Mouse (Mus musculus): ENCODE data around the gene Olfr1082. TPM values are rescaled to one million over a fixed set of nuclear protein-coding genes. Genes with fewer than 3 reads are reported as not detected.
"Not testable (repeated sequence)": the region's sequence is repeated elsewhere in the genome, so short reads cannot be mapped to it uniquely, and the experiment has no call there.

Olfr1082 gene
- polyA plus RNA-seq (2012; rRNA removed): not detected in 2 replicates

DNA sequence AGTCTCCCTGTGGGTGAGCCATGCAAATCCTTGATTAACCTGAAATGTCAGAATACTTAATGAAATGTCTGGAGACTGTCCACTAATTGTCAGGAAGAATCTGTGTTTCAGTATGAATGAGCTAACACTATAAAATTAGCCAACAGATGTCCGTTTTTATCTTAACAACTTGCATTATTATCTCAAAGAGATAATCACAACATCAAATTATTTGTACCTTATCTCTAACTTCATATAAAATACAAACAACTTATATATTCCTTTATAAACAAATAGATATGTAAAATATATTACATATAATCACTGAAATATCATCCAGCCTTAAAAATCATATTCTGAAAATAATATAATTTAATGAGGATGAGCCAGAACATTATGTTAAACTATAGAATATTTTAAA is at the start of gene Olfr1082:
Gene Olfr1082, minus strand, starts transcription at position 101 of the 400 bp plus-strand sequence.
- DNase-seq; H3K4me1 ChIP-seq (ENCODE audit: control insufficient read depth, insufficient read depth, low read length); H3K4me3 ChIP-seq (replicated peaks; ENCODE audit: extremely low read depth, low read depth, low read length): not testable (repeated sequence)
- 21% methylated on average over 1 of the region's 1 CpGs for WGBS

DNA sequence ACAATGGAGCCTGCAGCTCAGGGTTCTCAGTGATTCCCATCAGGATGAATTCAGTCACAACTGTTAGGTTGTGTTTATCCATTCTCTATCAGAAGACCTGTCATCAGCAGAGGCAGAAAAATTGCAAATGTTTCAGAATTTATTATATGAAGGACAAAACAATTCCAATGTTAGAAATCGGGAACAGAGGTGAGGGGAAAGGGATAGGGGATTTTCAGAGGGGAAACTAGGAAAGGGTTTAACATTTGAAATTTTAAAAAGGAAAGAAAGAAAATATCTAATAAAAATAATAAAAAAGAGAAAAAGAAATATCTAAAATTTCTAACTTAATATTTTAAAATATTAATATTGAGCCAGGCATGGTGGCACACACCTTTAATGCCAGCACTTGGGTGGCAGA is 40.9 kb upstream of the Olfr1082 start, which contains the start of gene Olfr1084:
Gene Olfr1084, minus strand, starts transcription at position 101 of the 400 bp plus-strand sequence.
- WGBS: 63% methylated on average over 1 of the region's 1 CpGs

DNA sequence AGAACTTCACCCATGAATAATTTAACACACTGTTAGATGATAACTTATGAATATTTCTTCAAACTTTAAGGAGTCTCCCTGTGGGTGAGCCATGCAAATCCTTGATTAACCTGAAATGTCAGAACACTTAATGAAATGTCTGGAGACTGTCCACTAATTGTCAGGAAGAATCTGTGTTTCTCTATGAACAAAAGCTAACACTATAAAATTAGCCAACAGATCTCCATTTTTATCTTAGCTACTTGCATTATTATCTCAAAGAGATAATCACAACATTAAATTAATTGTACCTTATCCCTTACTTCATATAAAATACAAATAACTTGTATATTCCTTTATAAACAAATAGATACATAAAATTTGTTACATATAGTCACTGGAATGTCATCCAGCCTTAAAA is 40.6 kb downstream of the Olfr1082 start, which contains the start of gene Olfr1080:
Gene Olfr1080, minus strand, starts transcription at position 101 of the 400 bp plus-strand sequence.
- not testable (repeated sequence) for DNase-seq; H3K4me1 ChIP-seq (ENCODE audit: control insufficient read depth, insufficient read depth, low read length); H3K4me3 ChIP-seq (replicated peaks; ENCODE audit: extremely low read depth, low read depth, low read length)

More for the DNA sequence above, 40.9 kb upstream of the Olfr1082 start, which contains the start of gene Olfr1084:
- H3K4me3 ChIP-seq (replicated peaks; ENCODE audit: extremely low read depth, low read depth, low read length); DNase-seq; H3K4me1 ChIP-seq (ENCODE audit: control insufficient read depth, insufficient read depth, low read length): not testable (repeated sequence)

Other genes with a start within 250 kb of the Olfr1082 start
- gene Olfr1055, start 248.7 kb downstream of the Olfr1082 start, polyA plus RNA-seq (2012; rRNA removed): not detected in 2 replicates
- not detected in 2 replicates for gene Olfr1056, start 236.5 kb downstream of the Olfr1082 start, polyA plus RNA-seq (2012; rRNA removed)
- gene Olfr1057, start 220.6 kb downstream of the Olfr1082 start, polyA plus RNA-seq (2012; rRNA removed): not detected in 2 replicates
- gene Olfr1058, start 210.4 kb downstream of the Olfr1082 start, polyA plus RNA-seq (2012; rRNA removed): not detected in 2 replicates
- gene Olfr1061, start 184.9 kb downstream of the Olfr1082 start, polyA plus RNA-seq (2012; rRNA removed): not detected in 2 replicates
- gene Olfr1062, start 172.2 kb downstream of the Olfr1082 start, polyA plus RNA-seq (2012; rRNA removed): not detected in 2 replicates
- not detected in 2 replicates for gene Olfr1065, start 148.4 kb downstream of the Olfr1082 start, polyA plus RNA-seq (2012; rRNA removed)
- not detected in 2 replicates for gene Olfr1066, start 142.7 kb downstream of the Olfr1082 start, polyA plus RNA-seq (2012; rRNA removed)
- not detected in 2 replicates for gene Olfr228, start 111.6 kb downstream of the Olfr1082 start, polyA plus RNA-seq (2012; rRNA removed)
- gene Olfr1076, start 90.5 kb downstream of the Olfr1082 start, polyA plus RNA-seq (2012; rRNA removed): not detected in 2 replicates
- gene Olfr1079, start 56.5 kb downstream of the Olfr1082 start, polyA plus RNA-seq (2012; rRNA removed): not detected in 2 replicates
- not detected in 2 replicates for gene Olfr1080, start 40.7 kb downstream of the Olfr1082 start, polyA plus RNA-seq (2012; rRNA removed)
- gene Olfr1084, start 40.8 kb upstream of the Olfr1082 start, polyA plus RNA-seq (2012; rRNA removed): not detected in 2 replicates
- gene Olfr1085, start 63.1 kb upstream of the Olfr1082 start, polyA plus RNA-seq (2012; rRNA removed): not detected in 2 replicates
- gene Olfr1086, start 81.1 kb upstream of the Olfr1082 start, polyA plus RNA-seq (2012; rRNA removed): not detected in 2 replicates
- not detected in 2 replicates for gene Olfr1087, start 99.4 kb upstream of the Olfr1082 start, polyA plus RNA-seq (2012; rRNA removed)
- not detected in 2 replicates for gene Olfr1089, start 134.7 kb upstream of the Olfr1082 start, polyA plus RNA-seq (2012; rRNA removed)
- gene Olfr1090, start 160.0 kb upstream of the Olfr1082 start, polyA plus RNA-seq (2012; rRNA removed): not detected in 2 replicates
- not detected in 2 replicates for gene Olfr1093, start 183.5 kb upstream of the Olfr1082 start, polyA plus RNA-seq (2012; rRNA removed)
- gene Olfr141, start 211.1 kb upstream of the Olfr1082 start, polyA plus RNA-seq (2012; rRNA removed): not detected in 2 replicates
- not detected in 2 replicates for gene Olfr1094, start 225.7 kb upstream of the Olfr1082 start, polyA plus RNA-seq (2012; rRNA removed)

Measured in lung, adult 2 months (tissue).